Mouse (Mus musculus) heart, embryonic 12.5 days (tissue): ENCODE measurements around the gene Celf6. TPM values are rescaled to one million over a fixed set of nuclear protein-coding genes. Genes with fewer than 3 reads are reported as not detected.

Source experiments
- ATAC-seq: fragments of 200-750 bp; cut with Nextera tagmentation; 2 replicates; pipeline ENCODE4 v1.8.0; 2017; ENCODE audit warnings: moderate TSS enrichment, moderate library complexity; ENCODE audit not compliant: insufficient number of reproducible peaks, low FRiP score
- H3K27ac ChIP-seq: fragments of 300-500 bp; sonication (generic); 2 replicates; pipeline ENCODE4 v1.5.1; 2016; ENCODE audit warnings: mild to moderate bottlenecking, moderate library complexity; ENCODE audit not compliant: poor library complexity, severe bottlenecking
- H3K27me3 ChIP-seq: fragments of 300-500 bp; sonication (generic); replicated peaks from 2 replicates; pipeline ENCODE4 v1.6.1; 2016; ENCODE audit warnings: mild to moderate bottlenecking, moderate library complexity
- H3K36me3 ChIP-seq: fragments of 300-500 bp; sonication (generic); 2 replicates; pipeline ENCODE4 v1.6.1; 2016; ENCODE audit warnings: mild to moderate bottlenecking, moderate library complexity
- H3K4me1 ChIP-seq: fragments of 300-500 bp; sonication (generic); replicated peaks from 2 replicates; pipeline ENCODE4 v1.6.1; 2016; ENCODE audit warnings: mild to moderate bottlenecking
- H3K4me2 ChIP-seq: fragments of 300-500 bp; sonication (generic); 2 replicates; pipeline ENCODE4 v1.6.1; 2016; ENCODE audit warnings: mild to moderate bottlenecking, moderate library complexity
- H3K4me3 ChIP-seq: fragments of 300-500 bp; sonication (generic); 2 replicates; pipeline ENCODE4 v1.5.1; 2016; ENCODE audit warnings: mild to moderate bottlenecking
- H3K9ac ChIP-seq: fragments of 300-500 bp; sonication (generic); 2 replicates; pipeline ENCODE4 v1.6.1; 2016; ENCODE audit warnings: mild to moderate bottlenecking, moderate library complexity
- H3K9me3 ChIP-seq: fragments of 300-500 bp; sonication (generic); replicated peaks from 2 replicates; pipeline ENCODE4 v1.6.1; 2016; ENCODE audit warnings: mild to moderate bottlenecking, moderate library complexity
- WGBS: fragments of 180-500 bp; shearing (Covaris S2); methylation state at CpG from one replicate; pipeline ENCODE4 v1.1.7; 2016; 5-methylcytosine and 5-hydroxymethylcytosine counted together
- polyA plus RNA-seq: library from polyadenylated mRNA; unstranded; fragments of >200 nt; fragmentation: Nextera tagmentation; extraction: Ambion mirVana; gene quantifications from 2 replicates; pipeline ENCODE4 v1.2.1, GENCODE M21; 2016

Gene Celf6
- polyA plus RNA-seq, 1 experiment from 2014 or later = not detected

- no peak overlapping the region for H3K9ac ChIP-seq
- H3K4me3 ChIP-seq = no peak overlapping the region
- WGBS = 57% methylated on average over 2 of the region's 2 CpGs
- no peak for ATAC-seq
- H3K36me3 ChIP-seq = peaks cover 14% of the 10 kb centered on the region
- no peak overlapping the region for H3K4me2 ChIP-seq
- no peaks in the 10 kb centered on the region for H3K27me3 ChIP-seq
- no peak overlapping the region for H3K27ac ChIP-seq
- no peaks in the 10 kb centered on the region for H3K9me3 ChIP-seq
- H3K4me1 ChIP-seq = peaks cover 30% of the 10 kb centered on the region
Measured at GRCm38 (mm10) chr9:59548961-59549487, 28.7 kb upstream of the Celf6 start.

GRCm38 (mm10) chr9:59550077-59550476, 27.6 kb upstream of the Celf6 start:
- Histone ChIP-seq H3K4me3 (no peak overlapping the region), H3K27ac (no peak overlapping the region), H3K27me3 (no peaks in the 10 kb centered on the region), H3K4me1 (peaks cover 22% of the 10 kb centered on the region), H3K9ac (no peak overlapping the region), H3K36me3 (peaks cover 24% of the 10 kb centered on the region), H3K4me2 (no peak overlapping the region), H3K9me3 (no peaks in the 10 kb centered on the region)
- no peak for ATAC-seq
- WGBS = 79% methylated on average over 4 of the region's 4 CpGs

GRCm38 (mm10) chr9:59551017-59551416, 26.7 kb upstream of the Celf6 start:
- ATAC-seq = no peak
- H3K4me1 ChIP-seq = peaks cover 22% of the 10 kb centered on the region
- H3K27ac ChIP-seq = peak overlapping the region; percentile 6; the same call in 1 of the 2 replicates
- H3K36me3 ChIP-seq = peaks cover 30% of the 10 kb centered on the region
- no peaks in the 10 kb centered on the region for H3K27me3 ChIP-seq
- H3K9me3 ChIP-seq = no peaks in the 10 kb centered on the region
- 60% methylated on average over 5 of the region's 5 CpGs for WGBS
- H3K9ac ChIP-seq = no peak overlapping the region
- H3K4me2 ChIP-seq = no peak overlapping the region
- H3K4me3 ChIP-seq = no peak overlapping the region

DNA sequence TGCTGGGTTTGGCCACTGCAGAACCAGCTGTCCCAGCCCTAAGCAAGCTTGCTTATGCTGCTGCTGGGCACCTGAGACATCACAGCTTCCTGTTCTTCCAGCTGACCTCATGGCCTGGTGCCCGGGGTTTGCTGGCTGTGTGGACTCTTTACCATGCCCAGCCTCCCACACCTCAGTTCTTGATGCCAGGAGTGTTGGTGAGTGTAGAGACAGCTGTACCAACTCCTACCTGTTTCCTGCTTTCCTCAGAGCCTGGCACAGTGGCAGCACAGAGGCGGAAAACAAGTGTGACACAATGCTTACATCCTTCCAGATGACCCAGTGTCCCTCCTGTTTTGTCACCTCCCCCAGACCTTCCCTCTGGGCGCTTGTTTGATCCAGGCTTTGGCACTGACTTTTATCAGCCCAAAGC, 26.1 kb upstream of the Celf6 start:
- H3K4me3 ChIP-seq = no peak overlapping the region
- no peak for ATAC-seq
- H3K27me3 ChIP-seq = no peaks in the 10 kb centered on the region
- no peak overlapping the region for H3K4me2 ChIP-seq
- H3K27ac ChIP-seq = peak overlapping the region; percentile 24; the same call in 1 of the 2 replicates
- peaks cover 22% of the 10 kb centered on the region for H3K4me1 ChIP-seq
- peaks cover 32% of the 10 kb centered on the region for H3K36me3 ChIP-seq
- no peak overlapping the region for H3K9ac ChIP-seq
- H3K9me3 ChIP-seq = no peaks in the 10 kb centered on the region
- 41% methylated on average over 3 of the region's 3 CpGs for WGBS

DNA sequence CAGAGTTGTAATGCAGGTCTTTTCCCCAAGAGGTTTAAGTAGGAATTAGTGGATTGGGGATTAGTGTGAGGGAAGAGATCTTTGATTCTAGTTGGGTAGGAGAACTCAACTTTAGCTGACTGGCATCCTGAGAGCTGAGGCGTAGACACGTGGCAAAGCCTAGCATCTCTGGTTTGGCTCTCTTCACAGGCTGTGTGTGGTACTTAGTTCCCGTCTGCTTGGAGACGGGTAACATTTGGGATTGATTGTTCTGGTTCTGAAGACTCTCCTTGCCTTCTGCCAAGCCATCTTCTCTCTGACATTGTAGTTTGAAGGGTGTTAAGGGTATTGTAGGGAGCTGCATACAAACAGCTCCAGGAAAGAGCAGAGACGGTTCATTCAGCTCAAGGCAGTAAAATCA, 25.1 kb upstream of the Celf6 start:
- H3K9ac ChIP-seq = no peak overlapping the region
- H3K9me3 ChIP-seq = no peaks in the 10 kb centered on the region
- 85% methylated on average over 5 of the region's 5 CpGs for WGBS
- peaks cover 22% of the 10 kb centered on the region for H3K4me1 ChIP-seq
- no peak overlapping the region for H3K27ac ChIP-seq
- no peak overlapping the region for H3K4me2 ChIP-seq
- H3K4me3 ChIP-seq = no peak overlapping the region
- H3K36me3 ChIP-seq = peaks cover 38% of the 10 kb centered on the region
- no peak for ATAC-seq
- H3K27me3 ChIP-seq = no peaks in the 10 kb centered on the region

- Histone ChIP-seq H3K4me3 (no peak overlapping the region), H3K4me2 (no peak overlapping the region), H3K9me3 (no peaks in the 10 kb centered on the region), H3K27me3 (no peaks in the 10 kb centered on the region), H3K4me1 (peaks cover 22% of the 10 kb centered on the region), H3K27ac (no peak overlapping the region), H3K36me3 (peaks cover 49% of the 10 kb centered on the region), H3K9ac (no peak overlapping the region)
- 62% methylated on average over 4 of the region's 4 CpGs for WGBS
- ATAC-seq = no peak
Measured at GRCm38 (mm10) chr9:59553719-59554118, 24.0 kb upstream of the Celf6 start.

DNA sequence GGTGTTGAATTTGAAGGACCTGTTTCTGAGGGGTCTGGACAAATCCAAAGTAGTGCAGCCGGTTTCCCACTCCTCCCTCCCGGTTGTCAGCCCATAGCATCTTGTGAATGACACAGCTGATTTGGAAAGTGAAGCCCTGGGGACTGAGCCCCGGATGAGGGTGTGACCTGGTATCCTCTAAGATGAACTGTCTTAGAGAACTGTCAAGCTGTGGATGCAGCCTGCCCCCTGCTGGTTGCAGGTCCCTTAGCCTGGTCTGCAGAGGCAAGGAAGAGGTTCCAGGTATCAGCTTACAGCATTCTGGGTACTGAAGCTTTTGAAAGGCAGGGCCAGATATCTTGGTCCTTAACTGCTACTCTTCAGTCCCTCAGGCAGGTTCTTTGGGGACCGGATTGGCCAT, 12.1 kb upstream of the Celf6 start:
- H3K27me3 ChIP-seq = no peaks in the 10 kb centered on the region
- no peak overlapping the region for H3K4me2 ChIP-seq
- 17% methylated on average over 4 of the region's 4 CpGs for WGBS
- H3K27ac ChIP-seq = no peak overlapping the region
- H3K4me1 ChIP-seq = peaks cover 4% of the 10 kb centered on the region; the same call in 1 of the 2 replicates
- H3K9ac ChIP-seq = no peak overlapping the region
- ATAC-seq = no peak
- H3K36me3 ChIP-seq = peaks cover 43% of the 10 kb centered on the region
- H3K4me3 ChIP-seq = no peak overlapping the region
- no peaks in the 10 kb centered on the region for H3K9me3 ChIP-seq

DNA sequence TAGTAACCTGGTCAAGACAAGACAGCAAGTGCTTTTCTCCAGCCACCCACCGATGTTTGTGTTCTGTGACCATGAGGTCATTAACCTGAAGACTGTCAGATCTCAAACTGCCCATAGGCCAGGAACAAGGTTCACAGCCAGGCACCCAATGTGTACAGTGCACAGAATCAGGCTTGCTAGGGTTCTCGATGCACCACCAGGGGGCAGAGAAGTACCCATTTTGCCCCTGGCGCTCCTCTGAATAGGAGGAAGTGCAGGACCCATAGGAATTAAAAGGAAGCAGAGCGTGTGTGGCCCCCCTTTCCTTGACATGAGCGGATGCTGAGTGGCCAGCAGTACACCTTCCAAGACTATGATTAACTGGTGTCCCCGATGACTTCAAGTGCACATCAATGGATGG, 10.6 kb upstream of the Celf6 start:
- Histone ChIP-seq H3K9me3 (no peaks in the 10 kb centered on the region), H3K27ac (no peak overlapping the region), H3K4me1 (no peaks in the 10 kb centered on the region), H3K9ac (no peak overlapping the region), H3K4me3 (no peak overlapping the region), H3K27me3 (no peaks in the 10 kb centered on the region), H3K36me3 (peaks cover 29% of the 10 kb centered on the region), H3K4me2 (no peak overlapping the region)
- peak; percentile 66 for ATAC-seq
- WGBS = 24% methylated on average over 6 of the region's 6 CpGs

- no peak overlapping the region for H3K4me3 ChIP-seq
- 69% methylated on average over 2 of the region's 2 CpGs for WGBS
Measured at GRCm38 (mm10) chr9:59571852-59572251, 5.9 kb upstream of the Celf6 start.

GRCm38 (mm10) chr9:59577401-59577800, 316 bp upstream of the Celf6 start:
- ATAC-seq = no peak
- H3K9ac ChIP-seq = no peak overlapping the region
- H3K4me1 ChIP-seq = peaks cover 10% of the 10 kb centered on the region; the same call in 1 of the 2 replicates
- no peaks in the 10 kb centered on the region for H3K9me3 ChIP-seq
- H3K27ac ChIP-seq = no peak overlapping the region
- H3K36me3 ChIP-seq = no peaks in the 10 kb centered on the region
- WGBS = 13% methylated on average over 13 of the region's 13 CpGs
- peak overlapping the region; percentile 50 for H3K4me3 ChIP-seq
- H3K27me3 ChIP-seq = peaks cover 41% of the 10 kb centered on the region
- H3K4me2 ChIP-seq = peak overlapping the region; percentile 73

More at GRCm38 (mm10) chr9:59571852-59572251, 5.9 kb upstream of the Celf6 start:
- 0 out of 2 replicates have a peak, but pooled peaks cover 11% of the 10 kb centered on the region for H3K27me3 ChIP-seq
- no peaks in the 10 kb centered on the region for H3K36me3 ChIP-seq
- H3K4me1 ChIP-seq = no peaks in the 10 kb centered on the region
- no peaks in the 10 kb centered on the region for H3K9me3 ChIP-seq
- no peak overlapping the region for H3K9ac ChIP-seq
- no peak for ATAC-seq
- no peak overlapping the region for H3K4me2 ChIP-seq
- no peak overlapping the region for H3K27ac ChIP-seq

DNA sequence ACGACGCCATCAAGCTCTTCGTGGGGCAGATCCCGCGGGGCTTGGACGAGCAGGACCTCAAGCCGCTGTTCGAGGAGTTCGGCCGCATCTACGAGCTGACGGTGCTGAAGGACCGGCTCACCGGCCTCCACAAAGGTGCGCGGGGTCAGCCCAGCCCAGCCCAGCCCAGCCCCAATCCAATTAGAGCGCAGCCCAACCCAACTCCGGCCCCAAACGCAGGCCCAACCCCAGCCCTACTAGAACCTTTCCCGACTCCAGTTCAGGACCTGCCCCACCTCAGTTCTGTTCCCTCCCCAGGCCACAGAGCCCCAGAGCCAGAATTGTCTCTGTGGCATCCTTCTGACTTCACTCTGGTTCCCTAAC, 769 bp downstream of the Celf6 start:
- Histone ChIP-seq H3K36me3 (no peaks in the 10 kb centered on the region), H3K4me3 (peak overlapping the region; percentile 50), H3K4me1 (peaks cover 10% of the 10 kb centered on the region; the same call in 1 of the 2 replicates), H3K27ac (no peak overlapping the region), H3K9ac (no peak overlapping the region), H3K4me2 (peak overlapping the region; percentile 73), H3K9me3 (no peaks in the 10 kb centered on the region), H3K27me3 (peaks cover 45% of the 10 kb centered on the region)
- WGBS = 1% methylated on average over 20 of the region's 20 CpGs
- peak; percentile 36 for ATAC-seq

DNA sequence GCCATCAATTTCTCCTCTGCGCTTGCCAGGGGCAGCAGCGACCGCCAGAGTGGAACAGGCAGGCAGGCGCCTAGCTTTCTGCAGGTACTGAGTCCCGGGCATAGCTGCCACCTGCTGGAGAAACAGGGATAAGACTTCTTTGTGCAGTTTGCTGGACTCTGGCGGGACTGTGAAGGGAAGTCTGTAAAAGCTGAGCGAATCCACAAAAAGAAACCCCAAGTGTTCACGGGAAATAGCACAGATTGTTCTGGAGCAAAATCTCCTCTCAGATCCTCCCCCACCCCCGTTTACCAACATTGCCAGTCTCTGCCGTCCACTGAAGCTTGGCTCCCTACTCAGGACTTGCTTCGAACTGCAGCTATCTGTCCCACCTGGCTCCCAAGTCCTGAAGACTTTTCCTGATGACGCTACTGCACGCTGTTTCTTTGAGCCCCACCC, 7.2 kb downstream of the Celf6 start:
- ATAC-seq = no peak

More for the DNA sequence above, 7.2 kb downstream of the Celf6 start:
- H3K9me3 ChIP-seq = no peaks in the 10 kb centered on the region
- WGBS = 5% methylated on average over 13 of the region's 13 CpGs
- H3K4me1 ChIP-seq = no peaks in the 10 kb centered on the region
- peak overlapping the region; percentile 29 for H3K4me3 ChIP-seq
- no peaks in the 10 kb centered on the region for H3K36me3 ChIP-seq
- H3K9ac ChIP-seq = peak overlapping the region; percentile 32; the same call in 1 of the 2 replicates
- H3K27ac ChIP-seq = no peak overlapping the region
- peaks cover 49% of the 10 kb centered on the region for H3K27me3 ChIP-seq
- peak overlapping the region; percentile 65 for H3K4me2 ChIP-seq
